Mouse (Mus musculus): ENCODE measurements around the gene Gm42674.

The Gm42674 gene

DNA sequence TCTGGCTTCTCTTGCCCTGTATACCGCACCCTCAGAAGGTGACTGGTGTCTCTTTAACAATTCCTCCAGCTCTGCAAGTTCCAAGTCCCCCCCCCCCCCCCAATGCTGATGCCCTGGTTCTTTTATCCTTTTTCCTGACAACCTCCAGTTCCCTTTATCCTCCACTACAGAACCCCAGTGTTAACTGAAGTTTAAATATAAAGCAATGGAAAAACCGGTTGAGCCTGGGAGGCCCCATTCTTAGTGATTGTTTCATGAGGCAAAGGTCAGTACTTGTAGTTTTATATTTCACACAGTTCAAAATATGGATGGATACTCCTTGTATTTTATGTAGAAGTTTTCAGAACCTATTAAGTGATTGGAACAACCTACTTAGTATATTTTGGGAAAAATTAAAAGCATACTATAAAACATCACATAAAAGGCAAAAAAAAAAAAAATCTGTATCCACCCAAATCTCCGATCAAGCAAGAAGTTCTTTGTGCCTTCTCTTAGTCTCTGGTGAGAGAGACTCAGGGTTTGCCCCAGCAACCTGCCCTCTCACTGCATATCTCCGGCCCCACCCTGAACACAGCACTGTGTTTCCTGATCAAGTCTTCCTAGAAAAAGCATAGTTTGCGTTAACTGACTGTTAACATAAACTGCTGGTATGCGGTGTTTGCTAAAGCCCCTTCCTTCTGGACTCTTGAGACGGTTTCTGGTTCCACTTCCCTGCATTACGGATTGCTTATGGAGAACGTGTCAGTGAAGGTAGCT lies 24.7 kb downstream of the Gm42674 start:
- DNase-seq: no peak

DNA sequence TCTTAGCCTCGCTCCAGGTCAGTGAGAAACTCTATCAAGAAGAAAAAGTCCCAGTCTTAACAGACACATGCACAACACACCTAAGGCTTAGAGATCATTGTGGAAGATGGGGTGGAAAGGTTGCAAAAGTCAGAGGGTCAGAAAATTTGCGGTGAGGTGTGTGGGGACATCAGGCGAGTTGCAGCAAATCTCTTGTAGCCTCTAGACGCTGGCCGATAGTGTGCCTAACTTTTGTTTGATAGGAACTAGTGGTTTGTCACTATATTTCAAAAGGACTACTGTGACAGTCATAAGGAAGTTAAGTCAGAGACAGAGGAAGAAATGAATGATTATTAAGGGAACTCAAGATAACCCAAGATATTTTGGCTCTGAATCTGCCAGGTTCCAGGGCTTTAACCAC lies 25.7 kb downstream of the Gm42674 start:
- DNase-seq: no peak

- peak; percentile 59 for DNase-seq
Measured at GRCm38 (mm10) chr3:90627807-90628206, 26.1 kb downstream of the Gm42674 start.

DNA sequence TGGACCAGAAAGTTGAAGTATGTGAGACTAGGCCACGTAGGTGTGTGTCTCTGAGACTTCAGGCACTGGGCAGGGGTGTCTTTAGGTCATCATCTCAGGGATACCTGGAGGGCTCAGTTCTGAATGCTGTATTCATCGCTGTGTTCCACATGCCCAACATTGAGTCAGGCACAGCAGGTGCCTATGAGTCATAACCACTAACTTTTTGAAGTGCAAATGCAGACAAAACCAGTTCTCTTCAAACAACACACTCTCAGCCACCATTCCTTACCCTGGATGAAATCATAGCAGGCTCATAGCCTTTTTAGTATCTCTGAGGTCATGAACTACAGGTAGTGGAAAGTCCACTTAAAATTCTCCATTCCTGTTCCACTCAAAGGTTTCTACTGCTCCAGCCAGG lies 27.6 kb downstream of the Gm42674 start:
- no peak for DNase-seq

- DNase-seq: no peak
Measured at GRCm38 (mm10) chr3:90631984-90632383, 30.3 kb downstream of the Gm42674 start.

- DNase-seq: no peak
Measured at GRCm38 (mm10) chr3:90638511-90639275, 37.0 kb downstream of the Gm42674 start.

DNA sequence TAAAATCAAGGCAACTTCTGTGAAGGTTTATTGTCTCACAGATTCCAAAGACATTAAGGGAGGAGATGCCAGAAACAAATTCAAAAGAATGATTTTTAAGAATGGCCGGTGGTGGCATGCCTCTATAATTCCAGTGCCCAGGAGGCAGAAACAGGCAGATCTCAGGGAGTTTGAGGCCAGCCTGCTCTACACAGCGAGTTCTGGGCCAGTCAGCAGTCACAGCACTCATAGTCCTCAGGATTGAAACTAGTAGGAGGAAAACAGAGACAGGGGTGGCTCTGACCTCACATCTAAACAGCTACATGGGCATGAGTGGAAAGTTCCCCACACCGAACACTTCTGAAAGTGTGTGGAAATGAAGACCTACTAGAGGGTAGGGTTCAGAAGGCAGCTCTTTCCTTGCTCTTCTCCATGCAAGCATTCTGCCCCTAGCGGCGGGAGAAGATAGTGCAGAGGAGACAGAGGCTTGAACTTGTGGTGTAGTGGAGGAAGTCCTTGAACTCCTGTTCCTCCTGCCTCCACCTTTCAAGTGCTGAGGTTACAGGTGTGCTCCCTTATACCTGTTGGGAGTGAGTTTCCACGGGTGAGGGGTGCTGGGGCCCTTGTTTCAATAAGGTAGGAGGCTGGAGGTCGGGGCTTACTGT lies 37.9 kb downstream of the Gm42674 start:
- DNase-seq: peak; percentile 33

DNA sequence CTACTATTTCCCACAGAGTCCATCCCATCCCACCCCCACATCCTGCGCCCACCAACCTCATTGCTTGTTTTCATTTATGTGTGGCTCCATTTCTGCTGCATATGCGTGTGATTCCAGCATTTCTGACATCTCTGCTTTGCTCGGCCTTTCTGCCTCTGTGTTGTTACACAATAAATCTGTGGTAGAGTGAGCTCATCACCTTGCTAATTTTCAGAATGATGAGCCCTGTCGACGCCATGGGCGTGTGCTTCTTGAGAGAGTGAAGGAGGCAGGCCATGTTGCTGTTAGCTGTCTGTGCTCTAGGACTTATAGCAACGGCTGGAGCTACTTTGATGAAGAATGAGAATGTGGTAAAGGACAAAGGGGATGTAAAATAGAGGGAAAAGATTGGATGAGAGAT lies 39.3 kb downstream of the Gm42674 start:
- no peak for DNase-seq

GRCm38 (mm10) chr3:90644220-90644619 lies 42.5 kb downstream of the Gm42674 start:
- peak; percentile 74 for DNase-seq

- DNase-seq: no peak
Measured at GRCm38 (mm10) chr3:90647291-90647690, 45.6 kb downstream of the Gm42674 start.

DNA sequence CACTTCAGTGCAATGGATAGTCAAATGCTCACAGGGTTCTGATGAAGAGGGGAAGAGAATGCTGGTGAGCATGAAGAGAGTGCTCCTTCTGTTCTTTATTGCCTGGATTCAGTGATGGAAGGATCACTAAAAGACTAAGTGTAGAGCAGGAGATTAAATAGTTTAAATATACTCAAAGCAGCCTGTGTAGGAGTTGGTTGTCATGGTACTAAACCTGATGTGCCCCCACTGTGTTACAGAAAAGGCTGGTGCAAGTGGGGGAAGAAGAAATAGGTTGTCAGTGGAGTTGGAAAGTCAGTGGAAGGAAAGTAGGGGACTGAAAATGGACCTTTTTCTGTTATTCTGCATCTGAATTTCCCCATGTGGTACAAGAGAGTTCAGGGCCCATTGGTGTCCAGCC lies 47.3 kb downstream of the Gm42674 start:
- DNase-seq: no peak

DNA sequence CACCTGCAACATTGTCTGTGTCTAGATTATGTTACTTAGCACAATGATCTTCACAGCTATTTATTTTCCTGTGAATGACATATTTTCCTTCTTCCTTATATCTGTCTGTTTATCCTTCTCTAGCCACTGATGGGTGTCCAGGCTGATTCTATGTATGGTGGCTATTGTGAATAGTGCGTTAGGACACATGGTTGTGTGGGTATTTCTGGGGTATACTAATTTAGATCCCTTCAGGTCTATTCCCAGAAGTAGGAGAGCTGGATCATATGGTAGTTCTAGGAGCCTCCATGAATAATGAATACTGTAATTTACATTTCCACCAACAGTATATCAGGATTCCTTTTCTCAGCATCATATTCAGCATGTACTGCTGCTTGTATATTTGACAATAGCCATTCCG lies 48.1 kb downstream of the Gm42674 start:
- DNase-seq: no peak

DNA sequence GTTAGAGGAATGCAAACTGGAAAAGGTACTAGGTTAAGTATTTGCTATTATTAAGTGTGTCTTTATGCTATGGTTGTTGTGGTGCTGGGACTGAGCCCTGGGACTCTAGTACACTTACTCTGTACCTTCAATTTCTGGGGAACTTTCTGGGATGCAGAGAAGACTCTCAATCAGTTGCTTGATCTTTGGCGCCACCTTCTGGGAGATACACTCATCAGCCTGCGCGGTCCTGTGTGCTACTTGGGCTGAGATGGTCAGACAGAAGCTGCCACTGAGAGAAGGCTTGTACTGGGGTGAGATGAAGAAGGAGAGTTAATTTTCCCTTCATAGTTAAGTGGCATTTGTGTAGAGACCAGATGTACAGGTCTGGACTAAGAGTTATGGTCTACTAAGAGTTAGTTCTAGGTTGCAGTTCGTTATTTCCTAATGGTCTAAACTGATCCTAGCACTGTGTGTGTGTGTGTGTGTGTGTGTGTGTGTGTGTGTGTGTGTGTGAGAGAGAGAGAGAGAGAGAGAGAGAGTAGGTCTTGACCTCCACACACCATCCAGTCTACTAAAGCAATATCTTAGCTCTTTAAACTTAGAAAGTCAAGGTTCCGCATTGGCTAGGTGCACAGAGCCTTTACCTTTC lies 51.3 kb downstream of the Gm42674 start:
- peak; percentile 86 for DNase-seq

- no peak for DNase-seq
Measured at GRCm38 (mm10) chr3:90653717-90654116, 52.0 kb downstream of the Gm42674 start, which contains the start of gene S100a7a. Gene S100a7a (plus strand): TSS chr3:90654017.

Measured in kidney, postnatal 10 days (tissue).